Mouse (Mus musculus) liver, embryonic 16.5 days (tissue): Measurements from ENCODE around the gene Ctnnd2. TPM values are rescaled to one million over a fixed set of nuclear protein-coding genes. Genes with fewer than 3 reads are reported as not detected.

Source experiments
- ATAC-seq: fragments of 200-750 bp; cut with Nextera tagmentation; 2 replicates; pipeline ENCODE4 v1.8.0; 2017; ENCODE audit warnings: low read depth, mild to moderate bottlenecking, moderate number of reproducible peaks, moderate library complexity
- H3K27ac ChIP-seq: fragments of 300-500 bp; sonication (generic); 2 replicates; pipeline ENCODE4 v1.5.1; 2014; ENCODE audit warnings: mild to moderate bottlenecking, low read length
- H3K27me3 ChIP-seq: fragments of 300-500 bp; sonication (generic); 2 replicates; pipeline ENCODE4 v1.6.1; 2014; ENCODE audit warnings: low read depth, low read length, mixed read lengths; ENCODE audit not compliant: control insufficient read depth, insufficient read depth
- H3K36me3 ChIP-seq: fragments of 300-500 bp; sonication (generic); 2 replicates; pipeline ENCODE4 v1.6.1; 2014; ENCODE audit warnings: mild to moderate bottlenecking; ENCODE audit not compliant: control insufficient read depth, insufficient read depth
- H3K4me1 ChIP-seq: fragments of 300-500 bp; sonication (generic); 2 replicates; pipeline ENCODE4 v1.6.1; 2014; ENCODE audit warnings: low read depth, low read length, mixed read lengths; ENCODE audit not compliant: control insufficient read depth
- H3K4me2 ChIP-seq: fragments of 300-500 bp; sonication (generic); 2 replicates; pipeline ENCODE4 v1.6.1; 2014; ENCODE audit warnings: low read depth, low read length, mixed read lengths
- H3K4me3 ChIP-seq: fragments of 300-500 bp; sonication (generic); 2 replicates; pipeline ENCODE4 v1.5.1; 2014; ENCODE audit warnings: low read depth, mild to moderate bottlenecking, low read length
- H3K9ac ChIP-seq: fragments of 300-500 bp; sonication (generic); 2 replicates; pipeline ENCODE4 v1.6.1; 2014; ENCODE audit warnings: low read depth, low read length
- H3K9me3 ChIP-seq: fragments of 300-500 bp; sonication (generic); replicated peaks from 2 replicates; pipeline ENCODE4 v1.6.1; 2016; ENCODE audit warnings: low read length; ENCODE audit not compliant: control insufficient read depth
- WGBS: fragments of 180-500 bp; shearing (Covaris S2); extraction: QIAGEN DNeasy Blood & Tissue Kit; methylation state at CpG from one replicate; pipeline ENCODE4 v1.1.7; 2014; ENCODE audit not compliant: insufficient replicate concordance; 5-methylcytosine and 5-hydroxymethylcytosine counted together
- polyA plus RNA-seq: library from polyadenylated mRNA; unstranded; fragments of >200 nt; fragmentation: Nextera tagmentation; extraction: Ambion mirVana; gene quantifications from 2 replicates; pipeline ENCODE4 v1.2.1, GENCODE M21; 2015

Ctnnd2 gene
- polyA plus RNA-seq, 1 experiment from 2014 or later, result 0.28 TPM

GRCm38 (mm10) chr15:30757991-30758390 lies 585.6 kb downstream of the Ctnnd2 start:
- Histone ChIP-seq H3K27me3 (no peaks in the 10 kb centered on the region), H3K27ac (no peak overlapping the region), H3K36me3 (no peaks in the 10 kb centered on the region), H3K4me3 (no peak overlapping the region), H3K9ac (no peak overlapping the region), H3K9me3 (no peaks in the 10 kb centered on the region), H3K4me2 (no peak overlapping the region), H3K4me1 (no peaks in the 10 kb centered on the region)
- 34% methylated on average over 2 of the region's 2 CpGs for WGBS
- no peak for ATAC-seq

GRCm38 (mm10) chr15:30762211-30762610 lies 589.8 kb downstream of the Ctnnd2 start:
- no peak overlapping the region for H3K4me3 ChIP-seq
- no peaks in the 10 kb centered on the region for H3K9me3 ChIP-seq
- no peaks in the 10 kb centered on the region for H3K27me3 ChIP-seq
- no peaks in the 10 kb centered on the region for H3K4me1 ChIP-seq
- H3K36me3 ChIP-seq, result no peaks in the 10 kb centered on the region
- H3K4me2 ChIP-seq, result no peak overlapping the region
- no peak for ATAC-seq
- 58% methylated on average over 5 of the region's 5 CpGs for WGBS
- no peak overlapping the region for H3K27ac ChIP-seq
- no peak overlapping the region for H3K9ac ChIP-seq

- Histone ChIP-seq H3K27me3 (no peaks in the 10 kb centered on the region), H3K4me1 (no peaks in the 10 kb centered on the region), H3K4me3 (no peak overlapping the region), H3K27ac (no peak overlapping the region), H3K9ac (no peak overlapping the region), H3K36me3 (no peaks in the 10 kb centered on the region), H3K9me3 (no peaks in the 10 kb centered on the region), H3K4me2 (no peak overlapping the region)
- ATAC-seq, result no peak
- 52% methylated on average over 1 of the region's 1 CpGs for WGBS
Measured at GRCm38 (mm10) chr15:30762695-30763285, 590.4 kb downstream of the Ctnnd2 start.

GRCm38 (mm10) chr15:30776931-30777330 lies 604.5 kb downstream of the Ctnnd2 start:
- 65% methylated on average over 7 of the region's 7 CpGs for WGBS
- ATAC-seq, result no peak
- Histone ChIP-seq H3K27me3 (no peaks in the 10 kb centered on the region), H3K27ac (no peak overlapping the region), H3K4me1 (no peaks in the 10 kb centered on the region), H3K4me2 (no peak overlapping the region), H3K4me3 (no peak overlapping the region), H3K9ac (no peak overlapping the region), H3K9me3 (no peaks in the 10 kb centered on the region), H3K36me3 (no peaks in the 10 kb centered on the region)

- H3K27ac ChIP-seq, result no peak overlapping the region
- H3K9me3 ChIP-seq, result no peaks in the 10 kb centered on the region
- no peak overlapping the region for H3K4me3 ChIP-seq
- H3K27me3 ChIP-seq, result no peaks in the 10 kb centered on the region
- H3K4me2 ChIP-seq, result no peak overlapping the region
- no peaks in the 10 kb centered on the region for H3K36me3 ChIP-seq
- no peak for ATAC-seq
- H3K4me1 ChIP-seq, result no peaks in the 10 kb centered on the region
- H3K9ac ChIP-seq, result no peak overlapping the region
- WGBS, result 67% methylated on average over 5 of the region's 5 CpGs
Measured at GRCm38 (mm10) chr15:30777801-30778200, 605.4 kb downstream of the Ctnnd2 start.

GRCm38 (mm10) chr15:30779903-30780302 lies 607.5 kb downstream of the Ctnnd2 start:
- Histone ChIP-seq H3K27me3 (no peaks in the 10 kb centered on the region), H3K9me3 (no peaks in the 10 kb centered on the region), H3K4me1 (no peaks in the 10 kb centered on the region), H3K4me3 (no peak overlapping the region), H3K4me2 (no peak overlapping the region), H3K27ac (no peak overlapping the region), H3K36me3 (no peaks in the 10 kb centered on the region), H3K9ac (no peak overlapping the region)
- WGBS, result 51% methylated on average over 1 of the region's 1 CpGs
- no peak for ATAC-seq

GRCm38 (mm10) chr15:30780977-30781376 lies 608.6 kb downstream of the Ctnnd2 start:
- ATAC-seq, result no peak
- Histone ChIP-seq H3K9ac (no peak overlapping the region), H3K4me1 (no peaks in the 10 kb centered on the region), H3K27ac (no peak overlapping the region), H3K4me3 (no peak overlapping the region), H3K36me3 (no peaks in the 10 kb centered on the region), H3K4me2 (no peak overlapping the region), H3K27me3 (no peaks in the 10 kb centered on the region), H3K9me3 (no peaks in the 10 kb centered on the region)

- H3K27me3 ChIP-seq, result no peaks in the 10 kb centered on the region
- no peak for ATAC-seq
- no peak overlapping the region for H3K4me3 ChIP-seq
- no peak overlapping the region for H3K9ac ChIP-seq
- no peak overlapping the region for H3K4me2 ChIP-seq
- no peaks in the 10 kb centered on the region for H3K36me3 ChIP-seq
- H3K27ac ChIP-seq, result no peak overlapping the region
- H3K4me1 ChIP-seq, result no peaks in the 10 kb centered on the region
- WGBS, result 51% methylated on average over 5 of the region's 5 CpGs
- H3K9me3 ChIP-seq, result no peaks in the 10 kb centered on the region
Measured at GRCm38 (mm10) chr15:30785706-30786320, 613.4 kb downstream of the Ctnnd2 start.

GRCm38 (mm10) chr15:30793260-30793659 lies 620.9 kb downstream of the Ctnnd2 start:
- Histone ChIP-seq H3K9ac (no peak overlapping the region), H3K4me2 (no peak overlapping the region), H3K27ac (no peak overlapping the region), H3K4me1 (no peaks in the 10 kb centered on the region), H3K36me3 (no peaks in the 10 kb centered on the region), H3K9me3 (no peaks in the 10 kb centered on the region), H3K27me3 (no peaks in the 10 kb centered on the region), H3K4me3 (no peak overlapping the region)
- no peak for ATAC-seq
- WGBS, result 60% methylated on average over 3 of the region's 3 CpGs
